Mouse (Mus musculus): ENCODE data around the gene Rsph10b. TPM values are rescaled to one million over a fixed set of nuclear protein-coding genes. Genes with fewer than 3 reads are reported as not detected.

Rsph10b gene
- polyA plus RNA-seq, 1 experiment from 2014 or later: 2.4 TPM

- no peak overlapping the region for H3K4me2 ChIP-seq (replicated peaks)
- no peaks in the 10 kb centered on the region for H3K27me3 ChIP-seq
- WGBS: 32% methylated on average over 9 of the region's 9 CpGs
- H3K4me1 ChIP-seq: peaks cover 9% of the 10 kb centered on the region
- H3K36me3 ChIP-seq: peaks cover 20% of the 10 kb centered on the region
- no peak overlapping the region for H3K9ac ChIP-seq
- H3K4me3 ChIP-seq: no peak overlapping the region
- no peak for ATAC-seq (ENCODE audit: low FRiP score)
- no peak overlapping the region for H3K27ac ChIP-seq
- no peaks in the 10 kb centered on the region for H3K9me3 ChIP-seq (replicated peaks)
Measured at GRCm38 (mm10) chr5:143980858-143981257, 48.0 kb downstream of the Rsph10b start.

DNA sequence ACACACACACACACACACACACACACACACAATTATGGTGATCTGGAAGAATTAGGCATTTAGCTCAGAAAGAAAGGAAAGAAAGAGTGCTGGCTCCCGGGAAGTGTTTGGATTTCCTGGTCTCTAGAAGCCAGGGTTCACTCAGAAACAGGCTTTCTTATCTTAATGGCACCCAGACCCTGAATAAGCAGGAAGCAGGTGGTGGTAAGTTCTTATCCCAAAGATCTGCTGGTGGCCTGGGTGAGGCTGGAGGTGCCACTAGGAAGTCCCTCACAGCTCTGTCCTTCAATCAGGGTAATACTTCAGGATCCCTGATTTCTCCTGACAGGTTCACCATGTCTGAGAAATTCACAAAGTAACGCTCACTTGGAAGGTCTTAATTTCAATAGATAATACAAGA is 49.5 kb downstream of the Rsph10b start:
- Histone ChIP-seq H3K27me3 (no peaks in the 10 kb centered on the region), H3K27ac (no peak overlapping the region), H3K36me3 (peaks cover 33% of the 10 kb centered on the region), H3K4me3 (no peak overlapping the region), H3K4me1 (peaks cover 9% of the 10 kb centered on the region), H3K9me3 (replicated peaks) (no peaks in the 10 kb centered on the region), H3K9ac (no peak overlapping the region), H3K4me2 (replicated peaks) (no peak overlapping the region)
- ATAC-seq (ENCODE audit: low FRiP score): no peak
- 75% methylated on average over 2 of the region's 2 CpGs for WGBS

GRCm38 (mm10) chr5:143985381-143985780 is 52.5 kb downstream of the Rsph10b start:
- no peak for ATAC-seq (ENCODE audit: low FRiP score)

DNA sequence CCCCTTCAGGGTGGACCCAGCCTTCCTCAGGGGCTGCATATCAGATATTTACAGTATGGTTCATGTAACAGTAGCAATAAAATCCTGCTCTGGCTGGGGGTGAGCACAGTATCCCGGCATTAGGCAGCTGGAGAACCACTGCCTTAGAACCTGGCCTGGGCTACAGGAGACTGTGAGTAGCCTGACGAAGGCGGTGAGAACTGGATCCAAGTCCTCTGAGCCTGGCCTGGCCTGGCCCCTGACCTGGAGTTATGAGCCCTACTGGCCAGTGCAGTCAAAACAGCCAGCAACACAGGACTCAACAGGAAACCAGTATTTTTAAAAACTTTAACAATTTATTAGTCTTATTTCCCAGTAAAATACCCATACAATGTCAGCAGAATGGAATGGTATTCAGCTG is 54.8 kb downstream of the Rsph10b start:
- Histone ChIP-seq H3K4me3 (no peak overlapping the region), H3K36me3 (peaks cover 85% of the 10 kb centered on the region), H3K4me2 (replicated peaks) (no peak overlapping the region), H3K27me3 (no peaks in the 10 kb centered on the region), H3K4me1 (no peaks in the 10 kb centered on the region), H3K27ac (no peak overlapping the region), H3K9me3 (replicated peaks) (no peaks in the 10 kb centered on the region), H3K9ac (no peak overlapping the region)
- no peak for ATAC-seq (ENCODE audit: low FRiP score)
- WGBS: 94% methylated on average over 3 of the region's 3 CpGs

More at GRCm38 (mm10) chr5:143985381-143985780, 52.5 kb downstream of the Rsph10b start:
- Histone ChIP-seq H3K27me3 (no peaks in the 10 kb centered on the region), H3K27ac (no peak overlapping the region), H3K4me2 (replicated peaks) (no peak overlapping the region), H3K4me1 (peaks cover 8% of the 10 kb centered on the region), H3K36me3 (peaks cover 63% of the 10 kb centered on the region), H3K9ac (no peak overlapping the region), H3K9me3 (replicated peaks) (no peaks in the 10 kb centered on the region), H3K4me3 (no peak overlapping the region)
- 92% methylated on average over 7 of the region's 7 CpGs for WGBS

DNA sequence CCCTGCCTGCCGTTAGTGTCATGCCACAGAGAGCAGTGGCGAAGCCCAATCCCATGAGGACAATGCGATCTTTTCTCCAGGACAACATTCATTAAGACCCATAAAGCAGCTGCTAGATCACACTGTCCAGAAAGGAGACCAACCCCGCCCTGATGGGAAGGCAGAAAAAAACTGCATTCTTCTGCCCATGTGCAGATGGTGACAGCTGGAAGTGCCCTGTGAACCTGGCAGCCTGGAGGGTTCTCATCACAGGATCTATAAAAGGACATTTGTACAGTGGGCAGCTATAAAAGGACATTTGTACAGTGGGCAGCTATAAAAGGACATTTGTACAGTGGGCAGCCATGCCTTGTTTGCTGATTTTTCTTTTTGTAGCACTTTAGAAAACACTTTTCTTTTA is 56.2 kb downstream of the Rsph10b start:
- H3K4me2 ChIP-seq (replicated peaks): no peak overlapping the region
- 74% methylated on average over 4 of the region's 4 CpGs for WGBS
- H3K36me3 ChIP-seq: peaks cover 92% of the 10 kb centered on the region
- no peak overlapping the region for H3K9ac ChIP-seq
- H3K27ac ChIP-seq: no peak overlapping the region
- H3K4me3 ChIP-seq: no peak overlapping the region
- no peaks in the 10 kb centered on the region for H3K9me3 ChIP-seq (replicated peaks)
- no peaks in the 10 kb centered on the region for H3K4me1 ChIP-seq
- no peaks in the 10 kb centered on the region for H3K27me3 ChIP-seq
- no peak for ATAC-seq (ENCODE audit: low FRiP score)

DNA sequence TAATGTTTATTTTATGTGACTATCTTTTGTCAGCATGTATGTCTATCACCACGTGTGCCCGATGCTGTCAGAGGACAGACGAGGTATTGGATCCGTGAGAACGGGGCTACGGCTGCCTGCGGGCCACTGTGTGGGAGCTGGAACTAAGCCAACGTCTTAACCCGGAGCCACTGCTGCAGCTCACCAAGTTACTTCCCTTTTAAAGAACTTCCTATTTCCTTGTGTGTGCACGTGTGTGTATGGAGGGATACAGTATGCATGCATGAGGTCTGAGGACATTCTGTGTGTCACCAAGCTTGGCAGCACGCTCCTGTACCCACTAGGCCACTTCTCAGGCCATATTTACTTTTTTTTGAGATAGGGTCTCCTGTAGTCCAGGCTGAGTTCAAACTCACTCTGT is 57.3 kb downstream of the Rsph10b start:
- no peak overlapping the region for H3K4me2 ChIP-seq (replicated peaks)
- H3K27ac ChIP-seq: no peak overlapping the region
- peaks cover 95% of the 10 kb centered on the region for H3K36me3 ChIP-seq
- no peaks in the 10 kb centered on the region for H3K4me1 ChIP-seq
- H3K27me3 ChIP-seq: no peaks in the 10 kb centered on the region
- no peak overlapping the region for H3K4me3 ChIP-seq
- ATAC-seq (ENCODE audit: low FRiP score): no peak
- WGBS: 93% methylated on average over 11 of the region's 11 CpGs
- H3K9me3 ChIP-seq (replicated peaks): no peaks in the 10 kb centered on the region
- no peak overlapping the region for H3K9ac ChIP-seq

- ATAC-seq (ENCODE audit: low FRiP score): no peak
- no peaks in the 10 kb centered on the region for H3K27me3 ChIP-seq
- no peak overlapping the region for H3K4me2 ChIP-seq (replicated peaks)
- H3K36me3 ChIP-seq: peaks cover 95% of the 10 kb centered on the region
- H3K4me1 ChIP-seq: no peaks in the 10 kb centered on the region
- 92% methylated on average over 10 of the region's 10 CpGs for WGBS
- no peaks in the 10 kb centered on the region for H3K9me3 ChIP-seq (replicated peaks)
- no peak overlapping the region for H3K27ac ChIP-seq
- no peak overlapping the region for H3K9ac ChIP-seq
- H3K4me3 ChIP-seq: no peak overlapping the region
Measured at GRCm38 (mm10) chr5:143992661-143993060, 59.8 kb downstream of the Rsph10b start.

DNA sequence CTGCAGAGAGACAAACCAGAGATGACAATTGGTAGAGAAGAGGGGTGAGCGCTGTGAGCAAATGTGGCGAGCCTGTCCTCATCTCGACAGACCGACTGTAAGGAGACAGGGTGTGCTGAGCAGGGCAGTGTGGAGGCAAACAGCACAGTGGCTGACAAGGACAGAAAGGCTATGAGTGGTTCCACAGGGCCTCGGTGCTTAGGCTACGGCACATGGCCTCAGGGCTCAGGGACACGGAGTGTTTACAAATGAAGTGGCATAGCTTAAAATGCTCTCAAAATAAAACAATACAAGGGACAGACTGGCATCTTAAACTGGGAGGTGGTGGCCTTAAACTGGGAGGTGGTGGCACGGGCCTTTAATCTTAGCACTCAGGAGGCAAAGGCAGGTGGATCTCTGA is 60.4 kb downstream of the Rsph10b start:
- H3K9ac ChIP-seq: no peak overlapping the region

GRCm38 (mm10) chr5:143993849-143994248 is 61.0 kb downstream of the Rsph10b start:
- H3K9ac ChIP-seq: no peak overlapping the region
- no peaks in the 10 kb centered on the region for H3K27me3 ChIP-seq
- ATAC-seq (ENCODE audit: low FRiP score): no peak
- H3K4me1 ChIP-seq: no peaks in the 10 kb centered on the region
- WGBS: 96% methylated on average over 5 of the region's 5 CpGs
- H3K9me3 ChIP-seq (replicated peaks): no peaks in the 10 kb centered on the region
- H3K27ac ChIP-seq: no peak overlapping the region
- no peak overlapping the region for H3K4me2 ChIP-seq (replicated peaks)
- H3K36me3 ChIP-seq: peaks cover 94% of the 10 kb centered on the region
- no peak overlapping the region for H3K4me3 ChIP-seq

More for the DNA sequence above, 60.4 kb downstream of the Rsph10b start:
- Histone ChIP-seq H3K4me2 (replicated peaks) (no peak overlapping the region), H3K36me3 (peaks cover 94% of the 10 kb centered on the region), H3K4me3 (no peak overlapping the region), H3K27me3 (no peaks in the 10 kb centered on the region), H3K9me3 (replicated peaks) (no peaks in the 10 kb centered on the region), H3K27ac (no peak overlapping the region), H3K4me1 (no peaks in the 10 kb centered on the region)
- WGBS: 94% methylated on average over 8 of the region's 8 CpGs
- ATAC-seq (ENCODE audit: low FRiP score): no peak

GRCm38 (mm10) chr5:143994632-143995365 is 62.0 kb downstream of the Rsph10b start:
- 77% methylated on average over 11 of the region's 11 CpGs for WGBS
- no peak overlapping the region for H3K9ac ChIP-seq
- H3K4me3 ChIP-seq: no peak overlapping the region
- no peaks in the 10 kb centered on the region for H3K4me1 ChIP-seq
- H3K9me3 ChIP-seq (replicated peaks): no peaks in the 10 kb centered on the region; the same call in 1 of the 2 replicates
- no peak overlapping the region for H3K27ac ChIP-seq
- H3K4me2 ChIP-seq (replicated peaks): no peak overlapping the region
- H3K27me3 ChIP-seq: no peaks in the 10 kb centered on the region
- peaks cover 94% of the 10 kb centered on the region for H3K36me3 ChIP-seq
- ATAC-seq (ENCODE audit: low FRiP score): no peak

- Histone ChIP-seq H3K4me2 (replicated peaks) (no peak overlapping the region), H3K9ac (no peak overlapping the region), H3K9me3 (replicated peaks) (no peaks in the 10 kb centered on the region; the same call in 1 of the 2 replicates), H3K27me3 (no peaks in the 10 kb centered on the region), H3K27ac (no peak overlapping the region), H3K4me1 (no peaks in the 10 kb centered on the region), H3K4me3 (no peak overlapping the region), H3K36me3 (peaks cover 91% of the 10 kb centered on the region)
- 93% methylated on average over 1 of the region's 1 CpGs for WGBS
- ATAC-seq (ENCODE audit: low FRiP score): no peak
Measured at GRCm38 (mm10) chr5:143999409-143999808, 66.6 kb downstream of the Rsph10b start.

DNA sequence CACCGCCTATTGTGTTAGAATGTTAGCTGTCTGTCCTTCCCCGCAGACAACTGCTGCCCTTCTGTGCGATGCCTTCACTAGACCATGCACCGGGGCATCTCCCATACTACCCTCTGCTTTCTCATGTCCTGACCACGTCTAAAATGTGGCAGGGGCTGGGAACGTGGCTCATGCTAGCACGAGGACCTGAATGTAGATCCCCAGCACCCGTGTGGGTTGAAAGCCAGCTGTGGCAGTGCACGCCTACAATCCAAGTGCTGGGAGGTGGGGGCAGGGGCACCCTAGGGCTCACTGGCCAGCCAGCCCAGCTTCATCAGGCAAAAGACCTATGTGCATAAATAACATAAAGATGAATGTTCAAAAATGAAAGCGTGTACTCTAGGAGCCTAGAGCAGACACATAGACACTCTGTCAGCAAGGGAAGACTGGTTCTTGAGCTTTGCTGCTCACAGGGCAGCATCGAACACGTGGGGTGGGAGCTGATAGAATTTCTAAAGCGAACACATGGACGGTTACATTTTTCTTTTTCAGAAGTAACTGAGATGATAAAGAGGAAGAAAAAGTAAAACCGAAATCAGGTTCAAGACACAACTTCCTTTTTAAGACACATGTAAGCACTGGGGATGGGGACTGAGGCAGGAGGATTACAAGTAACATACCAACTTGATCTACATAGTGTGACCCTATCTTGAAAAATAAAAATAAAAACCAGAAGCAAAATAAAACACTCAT is 69.8 kb downstream of the Rsph10b start:
- Histone ChIP-seq H3K4me3 (no peak overlapping the region), H3K9me3 (replicated peaks) (no peaks in the 10 kb centered on the region; the same call in 1 of the 2 replicates), H3K27ac (no peak overlapping the region), H3K4me2 (replicated peaks) (no peak overlapping the region), H3K27me3 (no peaks in the 10 kb centered on the region), H3K4me1 (no peaks in the 10 kb centered on the region), H3K9ac (no peak overlapping the region), H3K36me3 (peaks cover 83% of the 10 kb centered on the region)
- 94% methylated on average over 15 of the region's 15 CpGs for WGBS
- ATAC-seq (ENCODE audit: low FRiP score): no peak
